Mouse (Mus musculus): ENCODE measurements around the gene Cdipt.

Cdipt gene

GRCm38 (mm10) chr7:126975950-126976866, 494 bp downstream of the Cdipt start, which contains the start of gene Cdiptos:
Gene Cdiptos (minus strand): TSS chr7:126976098.
- DNase-seq = peak; percentile 97 to 99

DNA sequence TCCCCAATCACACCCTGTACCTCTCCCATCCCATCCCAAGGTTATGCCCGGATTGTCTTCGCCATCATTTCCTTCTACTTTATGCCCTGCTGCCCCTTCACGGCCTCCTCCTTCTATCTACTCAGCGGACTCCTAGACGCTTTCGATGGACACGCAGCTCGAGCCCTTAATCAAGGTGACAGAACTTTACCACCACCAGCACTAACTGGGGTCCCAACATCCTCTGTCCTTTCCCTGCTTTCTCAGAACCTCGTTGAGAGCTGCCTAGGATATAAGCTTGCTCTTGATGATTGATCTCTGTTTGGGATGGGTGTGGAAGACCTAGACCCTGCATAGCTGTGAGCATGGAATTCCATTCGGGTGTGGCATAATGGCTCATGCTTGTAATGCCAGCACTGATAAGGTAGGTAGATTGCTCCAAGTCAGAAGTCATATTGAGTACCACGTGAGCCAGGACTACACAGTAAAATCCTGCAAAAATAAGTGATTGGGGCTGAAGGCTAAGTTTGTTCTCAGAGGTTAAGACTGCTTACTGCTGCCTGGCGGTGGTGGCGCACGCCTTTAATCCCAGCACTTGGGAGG, 1.3 kb downstream of the Cdipt start:
- no peak for DNase-seq

DNA sequence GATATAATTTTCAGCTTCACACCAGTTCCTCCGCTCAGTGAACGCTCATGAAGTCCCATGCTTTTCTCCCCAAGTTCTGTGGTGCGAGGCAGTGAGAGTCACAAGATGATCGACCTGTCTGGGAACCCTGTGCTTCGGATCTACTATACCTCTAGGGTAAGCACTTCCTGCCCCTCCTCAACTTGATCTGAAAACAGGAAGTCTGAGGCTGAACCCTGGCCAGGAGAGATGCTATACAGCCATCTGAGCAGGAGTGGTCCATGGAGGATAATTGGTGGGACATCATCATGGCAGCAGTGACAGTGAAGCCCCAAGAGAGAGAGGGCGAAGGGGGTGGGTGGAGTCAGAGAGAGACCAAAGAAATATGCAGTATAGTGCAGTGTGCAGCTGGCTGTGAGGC, 3.1 kb downstream of the Cdipt start:
- no peak for DNase-seq

DNA sequence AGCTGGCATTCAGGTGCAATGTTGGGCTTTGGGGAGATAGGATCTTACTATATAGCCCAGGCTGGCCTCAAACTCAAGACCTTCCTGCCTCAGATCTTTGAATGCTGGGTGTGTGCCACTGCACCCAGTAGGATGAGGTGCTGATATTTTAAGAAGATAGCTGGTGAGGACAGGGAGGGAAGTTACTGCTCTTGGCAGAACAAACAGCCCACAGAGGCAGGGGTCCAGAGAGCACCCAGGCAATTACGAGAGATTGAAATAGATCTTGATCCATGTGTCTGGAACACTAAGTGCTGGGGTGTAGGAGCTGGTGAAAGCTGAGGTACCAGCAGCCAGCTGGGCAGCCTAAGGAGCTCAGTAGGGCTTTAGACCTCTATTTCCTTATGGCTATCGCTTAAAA, 5.9 kb downstream of the Cdipt start:
- DNase-seq = no peak

- DNase-seq = no peak
Measured at GRCm38 (mm10) chr7:126982054-126982453, 6.3 kb downstream of the Cdipt start.

DNA sequence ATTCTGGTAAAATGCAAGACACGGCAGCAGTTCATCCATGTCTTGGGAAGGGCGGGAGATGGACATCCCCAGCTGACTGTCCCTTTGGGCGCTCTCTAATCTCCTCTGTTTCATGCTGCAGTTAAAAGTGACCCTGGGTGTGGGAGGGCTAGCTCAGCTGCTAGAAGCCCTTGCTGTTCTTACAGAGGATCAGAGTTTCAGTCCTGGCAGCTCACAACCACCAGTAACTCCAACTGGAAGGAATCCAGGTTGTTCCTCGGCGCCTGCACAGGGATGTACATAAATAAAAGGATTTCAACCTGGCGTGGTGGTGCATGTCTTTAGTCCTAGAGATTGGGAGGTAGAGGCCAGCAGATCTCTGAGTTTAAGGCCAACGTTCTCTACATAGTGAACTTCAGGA, 7.4 kb downstream of the Cdipt start:
- peak in 1 of 2 experiments; percentile 44 for DNase-seq

DNA sequence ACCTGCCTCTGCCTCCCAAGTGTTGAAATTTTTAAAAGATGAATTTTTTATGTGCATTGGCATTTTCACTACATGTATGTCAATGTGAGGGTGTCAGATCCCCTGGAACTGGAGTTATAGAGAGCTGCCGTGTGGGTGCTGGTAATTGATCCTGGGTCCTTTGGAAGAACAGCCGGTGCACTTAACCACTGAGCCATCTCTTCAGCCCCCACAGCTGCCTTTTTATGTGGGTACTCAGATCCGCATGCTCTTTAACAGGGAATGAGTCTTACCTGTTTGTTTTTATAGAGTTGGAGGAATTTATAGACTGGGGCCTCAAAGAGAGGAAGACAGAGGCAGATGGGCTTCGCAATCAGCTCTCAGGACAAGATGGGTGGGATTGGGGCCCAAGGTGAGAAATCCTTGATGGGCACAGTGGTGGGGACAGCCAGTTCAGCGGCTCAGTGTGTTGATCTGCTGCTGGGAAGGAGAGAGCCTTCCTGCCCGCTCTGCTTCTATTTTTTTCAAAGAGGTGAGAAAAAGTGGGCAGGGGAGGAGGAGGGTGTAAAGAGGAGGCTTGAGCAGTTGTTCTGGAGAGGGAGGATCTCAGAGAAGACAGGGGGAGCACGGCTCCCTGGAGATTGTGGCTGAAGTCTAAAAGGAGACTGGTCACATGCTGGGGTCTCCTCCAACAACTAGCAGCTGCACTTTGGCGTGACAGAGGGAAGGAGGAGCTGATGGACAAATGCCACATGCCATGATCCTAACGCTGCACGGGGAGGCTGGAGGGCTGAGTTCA, 9.1 kb downstream of the Cdipt start:
- peak in 1 of 2 experiments; percentile 31 for DNase-seq

GRCm38 (mm10) chr7:126986319-126986718, 10.6 kb downstream of the Cdipt start:
- DNase-seq = peak; percentile 85 to 89

GRCm38 (mm10) chr7:126988816-126989215, 13.1 kb downstream of the Cdipt start:
- no peak for DNase-seq

- no peak for DNase-seq
Measured at GRCm38 (mm10) chr7:126996449-126996848, 20.7 kb downstream of the Cdipt start.

DNA sequence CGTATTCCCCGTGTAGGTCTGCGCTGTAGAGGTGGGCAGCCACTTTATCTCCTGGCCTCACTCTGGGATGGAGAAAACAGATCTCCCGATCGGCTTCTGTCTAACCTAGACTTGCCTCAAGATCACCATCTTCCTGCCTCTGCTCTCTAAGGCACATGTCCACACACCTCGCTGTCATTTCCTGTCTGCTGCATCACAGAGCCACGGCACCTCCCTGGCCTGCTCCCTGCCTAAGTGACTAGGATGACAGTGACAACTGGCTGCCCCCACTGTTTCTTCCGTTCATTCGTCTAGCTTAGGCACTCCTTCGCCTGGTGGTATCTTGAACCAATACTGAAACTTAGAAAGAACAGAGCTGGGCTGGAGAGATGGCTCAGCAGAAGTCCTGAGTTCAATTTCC, 23.9 kb downstream of the Cdipt start:
- no peak for DNase-seq

DNA sequence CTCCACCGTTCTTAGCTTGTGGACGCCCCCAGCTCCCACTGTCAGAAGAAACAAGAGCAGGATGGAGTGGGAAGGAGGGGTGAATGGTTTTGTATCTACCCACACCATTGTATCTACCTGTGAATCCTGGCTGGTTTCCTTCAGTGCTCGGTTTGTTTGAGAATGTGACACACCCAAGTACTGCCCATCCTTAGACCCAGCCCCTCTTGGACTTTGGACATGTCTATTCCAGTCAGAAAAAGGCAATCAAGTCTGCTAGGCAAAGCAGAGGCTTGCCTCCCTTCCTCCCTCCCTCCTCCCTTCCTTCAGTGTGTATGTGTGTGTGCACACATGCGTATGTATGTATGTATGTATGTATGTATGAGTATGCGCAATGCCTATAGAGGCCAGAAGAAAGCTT, 27.9 kb downstream of the Cdipt start:
- DNase-seq = no peak

DNA sequence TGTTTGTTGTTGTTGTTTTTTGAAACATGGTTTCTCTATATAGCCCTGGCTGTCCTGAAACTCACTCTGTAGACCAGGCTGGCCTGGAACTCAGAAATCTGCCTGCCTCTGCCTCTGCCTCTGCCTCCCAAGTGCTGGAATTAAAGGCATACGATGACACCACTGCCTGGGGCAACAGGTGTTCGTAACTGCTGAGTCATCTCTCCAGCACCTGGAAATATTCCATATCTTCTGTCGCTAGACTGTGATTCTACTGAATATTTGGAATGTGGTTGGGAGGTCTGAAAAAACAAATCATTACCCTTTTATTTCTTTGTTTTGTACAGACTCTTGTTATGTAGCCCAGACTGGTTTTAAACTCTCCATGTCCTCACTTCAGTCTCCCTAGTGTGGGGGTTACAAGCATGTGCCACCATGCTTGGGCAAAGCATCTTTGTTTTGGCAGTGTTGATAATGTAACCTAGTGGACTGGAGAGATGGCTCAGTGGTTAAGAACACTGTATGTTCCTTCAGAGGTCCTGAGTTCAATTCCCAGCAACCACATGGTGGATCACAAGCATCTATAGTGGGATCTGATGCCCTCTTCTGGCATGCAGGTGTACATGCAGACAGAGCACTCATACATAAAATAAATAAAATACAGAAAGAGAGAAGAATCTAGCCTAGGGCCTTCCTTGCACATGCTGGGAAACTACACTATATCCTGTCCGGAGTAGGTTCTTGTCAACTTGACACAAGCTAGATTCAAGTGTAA, 28.6 kb downstream of the Cdipt start:
- DNase-seq = no peak

DNA sequence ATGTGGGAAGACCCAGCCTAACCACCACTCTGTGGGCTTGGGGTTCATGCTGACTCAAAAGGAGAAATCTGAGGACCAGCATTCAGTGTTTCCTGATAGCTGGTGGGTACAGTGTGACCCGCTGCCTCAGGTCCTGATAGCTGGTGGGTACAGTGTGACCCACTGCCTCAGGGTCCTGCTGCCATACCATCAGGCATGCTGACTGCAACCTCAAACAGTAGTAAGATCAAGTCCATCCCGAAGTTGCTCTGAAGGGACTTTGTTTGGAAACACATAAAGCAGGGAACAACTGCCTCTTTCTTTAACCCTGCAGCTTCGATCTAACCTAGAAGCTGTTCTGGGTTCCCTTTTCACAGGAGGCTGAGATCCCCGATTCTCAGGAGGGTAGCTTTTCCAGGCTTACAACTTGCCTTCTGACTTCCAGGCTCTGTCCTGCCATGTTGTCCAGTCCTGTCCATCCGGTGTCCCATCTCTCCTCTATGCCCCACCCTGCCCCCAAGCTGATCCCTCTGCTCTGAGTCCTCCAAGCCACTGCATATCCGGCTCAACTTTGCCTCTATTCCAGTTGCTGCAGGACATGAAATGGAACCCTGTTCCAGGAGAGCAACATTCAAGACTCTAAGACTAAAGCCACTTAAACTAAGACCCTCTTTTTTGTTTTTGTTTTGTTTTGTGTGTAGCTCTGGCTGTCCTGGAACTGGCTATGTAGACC, 31.8 kb downstream of the Cdipt start:
- peak; percentile 46 to 53 for DNase-seq

DNA sequence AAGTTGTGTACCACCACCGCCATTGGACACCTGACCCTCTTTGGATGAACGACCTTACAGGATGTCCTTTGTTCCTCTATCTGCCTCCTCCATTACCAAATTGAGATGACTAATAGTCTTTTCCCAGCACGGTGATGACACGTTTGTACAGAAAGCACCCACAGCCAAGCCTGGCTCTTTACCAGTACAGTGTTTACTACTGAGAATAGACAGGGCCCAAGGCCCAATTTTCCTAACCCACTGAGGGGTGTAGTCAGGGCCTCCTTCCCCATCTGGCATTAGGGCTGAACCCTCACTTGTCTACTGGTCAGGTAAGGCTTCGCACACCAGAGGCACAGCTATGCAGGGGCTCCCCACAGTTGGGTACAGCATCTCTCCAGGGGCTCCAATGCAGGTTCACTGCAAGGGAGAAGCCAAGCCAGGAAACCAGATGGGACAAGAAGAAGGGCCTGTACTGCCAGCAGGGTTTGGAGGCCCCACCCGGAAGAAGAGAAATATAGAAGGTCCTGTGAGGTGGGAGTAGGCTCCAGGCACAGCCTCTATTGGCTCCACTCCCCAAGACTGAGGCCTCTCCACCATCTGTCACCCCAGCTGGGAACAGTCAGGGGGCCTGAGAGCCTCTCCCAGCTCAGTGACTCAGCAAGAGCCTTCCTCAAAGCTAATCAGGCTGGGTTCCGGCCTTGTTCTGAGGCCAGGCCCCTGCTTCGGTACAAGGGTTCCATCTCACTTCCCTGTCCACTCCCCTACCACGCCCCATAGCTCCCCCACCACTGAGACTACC, 32.7 kb downstream of the Cdipt start:
- peak; percentile 97 to 98 for DNase-seq

DNA sequence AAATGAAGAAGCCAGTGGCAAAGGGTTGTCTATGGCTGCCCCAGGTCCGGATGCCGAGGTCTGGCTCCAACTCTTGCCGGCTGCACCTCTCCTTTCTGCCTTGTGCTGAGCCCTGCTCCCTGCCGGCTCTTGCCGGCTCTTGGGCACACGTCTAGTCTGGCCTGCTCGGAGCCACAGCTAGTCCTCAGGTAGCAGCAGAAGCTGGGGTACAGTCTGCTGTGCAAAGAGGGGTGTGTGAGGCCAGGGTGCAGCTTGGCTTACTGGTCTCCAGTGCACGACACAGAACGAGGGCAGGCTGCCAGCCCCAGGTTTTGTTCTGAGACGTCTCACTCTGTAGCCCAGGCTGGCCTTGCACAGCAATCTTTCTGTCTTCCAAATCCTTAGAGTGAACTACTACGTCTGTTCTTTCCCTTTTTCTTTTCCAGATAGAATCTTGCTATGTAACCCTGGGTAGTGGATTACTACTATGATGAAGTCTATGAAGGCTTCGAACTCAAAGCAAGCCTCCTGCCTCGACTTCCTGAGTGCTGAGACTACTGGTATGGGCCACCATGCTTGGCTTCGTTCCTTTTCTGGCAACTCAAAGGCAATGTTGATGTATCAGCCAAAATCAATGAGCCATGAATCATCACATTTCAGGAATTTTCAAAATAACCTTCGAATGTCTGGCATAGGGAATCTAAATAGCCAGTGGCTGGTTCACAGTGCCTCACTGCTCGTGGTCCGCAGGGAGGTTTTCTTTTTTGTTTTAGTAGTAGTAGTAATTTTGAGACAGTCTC, 33.8 kb downstream of the Cdipt start:
- peak; percentile 75 to 78 for DNase-seq

DNA sequence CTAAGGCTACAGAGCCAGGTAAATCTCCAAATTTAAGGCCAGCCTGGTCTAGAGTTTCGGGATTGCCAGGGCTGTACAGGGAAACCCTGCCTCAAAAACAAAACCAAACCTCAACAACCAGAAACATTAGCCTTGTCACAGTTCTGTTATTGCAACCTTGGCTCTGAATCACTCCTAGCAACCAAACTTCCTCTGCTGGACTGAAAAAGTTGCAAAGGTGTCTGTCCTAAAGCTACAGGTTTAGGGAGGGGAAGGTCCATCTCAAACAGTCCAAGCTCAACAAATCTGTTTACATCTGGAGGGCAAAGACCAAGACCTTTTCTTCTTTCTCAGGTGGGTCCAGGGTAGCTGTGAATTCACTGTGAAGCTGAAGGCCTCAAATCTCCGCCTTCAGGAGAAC, 35.3 kb downstream of the Cdipt start:
- no peak for DNase-seq

- peak in 1 of 2 experiments; percentile 45 for DNase-seq
Measured at GRCm38 (mm10) chr7:127011717-127012116, 36.0 kb downstream of the Cdipt start.

- peak; percentile 38 to 49 for DNase-seq
Measured at GRCm38 (mm10) chr7:127012374-127012773, 36.7 kb downstream of the Cdipt start.

DNA sequence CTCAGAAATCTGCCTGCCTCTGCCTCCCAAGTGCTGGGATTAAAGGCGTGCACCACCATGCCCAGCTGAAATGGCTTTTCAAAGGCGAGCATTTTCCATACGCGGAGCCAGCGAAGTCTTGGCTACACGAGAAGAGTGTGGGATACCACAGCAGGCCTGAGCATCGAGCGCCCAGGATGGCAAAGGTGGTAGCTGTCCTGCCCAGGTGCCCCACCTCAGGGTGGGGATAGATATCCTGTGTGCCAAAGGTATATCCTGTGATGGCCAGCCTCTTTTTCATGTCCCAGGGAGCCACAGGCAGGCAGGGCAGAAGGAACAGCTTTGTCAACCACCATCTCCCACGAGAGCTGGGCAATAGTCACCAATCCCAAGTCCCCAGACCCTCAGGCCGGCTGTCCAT, 37.1 kb downstream of the Cdipt start:
- peak in 1 of 2 experiments; percentile 44 for DNase-seq
